Mouse (Mus musculus): ENCODE measurements around the gene Arl11.

DNA sequence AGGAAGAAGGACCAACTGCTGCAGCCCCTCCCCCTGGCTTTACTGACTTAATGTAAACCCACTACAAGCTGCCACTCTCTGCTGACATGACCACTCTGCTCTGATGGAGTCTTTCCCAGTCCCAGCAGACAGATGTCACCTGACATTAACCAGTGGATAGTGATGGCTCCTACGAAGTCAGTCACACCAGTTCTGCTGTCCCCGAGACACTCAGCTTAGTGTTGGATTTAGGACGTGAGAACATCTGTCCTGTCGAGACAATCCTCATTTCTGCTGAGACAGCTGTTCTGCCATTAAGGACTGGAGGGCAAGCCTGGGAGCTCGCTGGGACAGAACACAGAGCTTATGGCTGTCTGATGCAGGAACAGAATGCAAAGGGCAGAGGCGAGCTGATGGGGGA is 41.3 kb downstream of the Arl11 start:
- TF ChIP-seq CTCF (IDR thresholded peaks at IDR 0.05; ENCODE audit: low read depth, low read length) (no peak), GATA1 (IDR thresholded peaks at IDR 0.05; ENCODE audit: borderline replicate concordance, low read length) (no peak)
